Comparison of ENCODE assay signal across 9 mouse cellular contexts in the genomic region with DNA sequence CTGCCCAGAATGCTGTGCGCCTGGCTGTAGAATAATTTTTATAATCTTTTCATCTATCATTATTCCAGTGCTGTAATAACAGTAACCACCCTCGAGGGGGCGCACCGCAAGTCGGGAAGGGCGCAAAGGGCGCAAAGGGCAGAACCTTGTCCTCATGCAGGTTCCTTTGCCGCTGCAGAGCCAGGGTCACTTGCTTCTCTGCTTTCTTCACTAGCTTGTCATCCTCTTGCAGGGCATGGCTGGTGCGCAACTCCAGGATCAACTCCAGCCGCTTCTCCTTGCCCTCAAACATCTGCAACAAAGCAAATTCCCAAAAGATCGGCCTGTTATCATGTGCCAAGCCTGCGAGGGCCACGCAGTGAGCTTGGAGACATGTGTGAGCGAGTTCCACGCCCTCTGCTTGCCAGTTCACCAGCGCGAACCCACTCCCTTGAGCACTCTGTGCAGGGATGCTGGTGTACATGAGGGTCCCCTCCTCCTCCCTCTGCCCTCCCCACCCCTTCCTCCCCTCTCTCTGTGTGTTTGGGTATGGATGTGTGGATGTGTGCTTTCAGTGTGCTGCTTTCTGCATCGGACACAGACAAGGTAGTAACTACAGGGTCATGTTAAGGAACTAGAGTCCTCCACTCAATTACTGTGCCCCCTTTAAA. TPM values are rescaled to one million over a fixed set of nuclear protein-coding genes. Genes with fewer than 3 reads are reported as not detected.
DNase-seq lines count a peak whose midpoint lies in the region; ATAC-seq and TF ChIP-seq lines count a peak whose summit lies in the region.
"Had no signal": no experiment of that assay in that cellular context is flagged by ENCODE, and none has a peak within 500 bp of the region (broad histone marks: within the 10 kb centered on the region; RNA-seq: fewer than 3 reads in every experiment).

No protein-coding gene starts in this region.

- H3K27ac ChIP-seq in limb, embryonic 12.5 days = peak overlapping the region; percentile 80
- H3K27ac ChIP-seq in stomach, postnatal 0 days (replicated peaks) = no peak overlapping the region

- ATAC-seq in limb, embryonic 12.5 days (ENCODE audit: insufficient number of reproducible peaks, insufficient read depth, low FRiP score, low TSS enrichment, low read depth) = peak; percentile 32; the same call in 1 of the 2 replicates
- ATAC-seq in stomach, postnatal 0 days (ENCODE audit: low FRiP score, low TSS enrichment) = no peak

- H3K4me2 ChIP-seq in limb, embryonic 12.5 days = peak overlapping the region; percentile 39
- H3K4me2 ChIP-seq in stomach, postnatal 0 days (replicated peaks; ENCODE audit: low read depth) = no peak overlapping the region

- H3K4me3 ChIP-seq in limb, embryonic 12.5 days (replicated peaks) = no peak overlapping the region
- H3K4me3 ChIP-seq in stomach, postnatal 0 days (ENCODE audit: low read depth, low read length) = no peak overlapping the region

- no peaks in the 10 kb centered on the region for H3K9me3 ChIP-seq in limb, embryonic 12.5 days
- H3K9me3 ChIP-seq in stomach, postnatal 0 days (ENCODE audit: control insufficient read depth, low read length) = no peaks in the 10 kb centered on the region

- H3K36me3 ChIP-seq in limb, embryonic 12.5 days = no peaks in the 10 kb centered on the region
- no peaks in the 10 kb centered on the region for H3K36me3 ChIP-seq in stomach, postnatal 0 days (ENCODE audit: control insufficient read depth, insufficient read depth, low read length)

- peaks cover 26% of the 10 kb centered on the region for H3K4me1 ChIP-seq in limb, embryonic 12.5 days (replicated peaks)
- H3K4me1 ChIP-seq in stomach, postnatal 0 days (replicated peaks; ENCODE audit: control insufficient read depth, insufficient read depth) = no peaks in the 10 kb centered on the region

- H3K9ac ChIP-seq in limb, embryonic 12.5 days (replicated peaks) = no peak overlapping the region
- H3K9ac ChIP-seq in stomach, postnatal 0 days (ENCODE audit: low read length) = no peak overlapping the region

- no peaks in the 10 kb centered on the region for H3K27me3 ChIP-seq in limb, embryonic 12.5 days
- H3K27me3 ChIP-seq in stomach, postnatal 0 days (ENCODE audit: control insufficient read depth, insufficient read depth, low read length) = no peaks in the 10 kb centered on the region

- 48% methylated on average over 18 of the region's 18 CpGs for WGBS in limb, embryonic 12.5 days
- WGBS in stomach, postnatal 0 days = 49% methylated on average over 18 of the region's 18 CpGs

- DNase-seq in gastrocnemius, adult 18-20 months (ENCODE audit: low spot score) = peak; percentile 5
- no peak for DNase-seq in gastrocnemius, postnatal 25 days
- peak; percentile 54 for DNase-seq in A20 (ENCODE audit: low read depth, low spot score)
- peak; percentile 5 for DNase-seq in c-Kit-positive CD71-positive TER-119-negative erythroid progenitor cells, embryonic 14.5 days (ENCODE audit: low read depth)
- peak; percentile 33 for DNase-seq in stomach, postnatal 0 days (ENCODE audit: low spot score)
- no peak for DNase-seq in Muller cell, postnatal 12 days (ENCODE audit: inconsistent ontology term)
- DNase-seq in cerebellum, adult 11 months = no peak

- TF ChIP-seq EP300 in stomach, postnatal 0 days (optimal IDR thresholded peaks at IDR 0.05) = no peak

- peak; percentile 69 for TF ChIP-seq CTCF in stomach, postnatal 0 days (IDR thresholded peaks at IDR 0.05; ENCODE audit: low read depth)

RNA-seq across cellular contexts. Expression of a gene that starts 12.1 kb away (rescaled TPM):
- total RNA-seq in gastrocnemius, adult 18-20 months (2021) = under 1 TPM in 1 of 2 experiments, not detected in 1; 0.09 TPM
- total RNA-seq in gastrocnemius, postnatal 25 days (2021) = not detected
- not detected in 2 replicates for polyA plus RNA-seq in limb, embryonic 12.5 days (2016; fragmentation: Nextera tagmentation; extraction: Ambion mirVana)
- 10.6 and 13.6 TPM in 2 replicates for polyA plus RNA-seq in stomach, postnatal 0 days (2015; fragmentation: Nextera tagmentation; extraction: Ambion mirVana)
- total RNA-seq: heart, postnatal 10 days had no signal

RNA-seq across cellular contexts. Expression of a gene that starts 35.2 kb away (rescaled TPM):
- not detected for total RNA-seq in gastrocnemius, adult 18-20 months (2021)
- total RNA-seq in gastrocnemius, postnatal 25 days (2021) = not detected
- polyA plus RNA-seq in limb, embryonic 12.5 days (2016; fragmentation: Nextera tagmentation; extraction: Ambion mirVana) = 0.06 and 0.12 TPM in 2 replicates
- polyA plus RNA-seq in stomach, postnatal 0 days (2015; fragmentation: Nextera tagmentation; extraction: Ambion mirVana) = 0.27 and 0.44 TPM in 2 replicates
- total RNA-seq: heart, postnatal 10 days had no signal

RNA-seq across cellular contexts. Expression of a gene that starts 40.1 kb away (rescaled TPM):
- total RNA-seq in gastrocnemius, adult 18-20 months (2021) = 100 to 1,000 TPM; 176 to 177 TPM
- 100 to 1,000 TPM; 143 to 154 TPM for total RNA-seq in gastrocnemius, postnatal 25 days (2021)
- 114 and 117 TPM in 2 replicates for polyA plus RNA-seq in limb, embryonic 12.5 days (2016; fragmentation: Nextera tagmentation; extraction: Ambion mirVana)
- polyA plus RNA-seq in stomach, postnatal 0 days (2015; fragmentation: Nextera tagmentation; extraction: Ambion mirVana) = 301 and 327 TPM in 2 replicates

RNA-seq across cellular contexts. Expression of a gene that starts 40.1 kb away (rescaled TPM):
- total RNA-seq in gastrocnemius, adult 18-20 months (2021) = not detected
- total RNA-seq in gastrocnemius, postnatal 25 days (2021) = not detected
- not detected in 2 replicates for polyA plus RNA-seq in limb, embryonic 12.5 days (2016; fragmentation: Nextera tagmentation; extraction: Ambion mirVana)
- polyA plus RNA-seq in stomach, postnatal 0 days (2015; fragmentation: Nextera tagmentation; extraction: Ambion mirVana) = not detected in 2 replicates
- total RNA-seq: heart, postnatal 10 days had no signal

RNA-seq across cellular contexts. Expression of a gene that starts 55.3 kb away (rescaled TPM):
- 10 to 100 TPM; 51.5 to 55.8 TPM for total RNA-seq in gastrocnemius, adult 18-20 months (2021)
- total RNA-seq in gastrocnemius, postnatal 25 days (2021) = 10 to 100 TPM; 50.3 to 67.8 TPM
- 0.70 and 1.9 TPM in 2 replicates for polyA plus RNA-seq in limb, embryonic 12.5 days (2016; fragmentation: Nextera tagmentation; extraction: Ambion mirVana)
- polyA plus RNA-seq in stomach, postnatal 0 days (2015; fragmentation: Nextera tagmentation; extraction: Ambion mirVana) = 10.4 and 11.5 TPM in 2 replicates

Comparison
In these comparisons a context has a peak if more than half of its experiments do, and no peak if none do; other contexts are left out.
1. DNase-seq: peak in gastrocnemius, adult 18-20 months (single experiment), A20 (single experiment), c-Kit-positive CD71-positive TER-119-negative erythroid progenitor cells, embryonic 14.5 days (single experiment) and stomach, postnatal 0 days (single experiment); none in gastrocnemius, postnatal 25 days (single experiment), Muller cell, postnatal 12 days (single experiment) and cerebellum, adult 11 months (single experiment).